Mouse (Mus musculus) testis, adult 2 months (tissue): Measurements from ENCODE around the gene Vegfb.

Source experiments
- CTCF ChIP-seq: fragments of 200-500 bp; IDR thresholded peaks from 2 replicates; pipeline ENCODE4 v1.5.1; 2012; ENCODE audit warnings: low read depth, mild to moderate bottlenecking, inconsistent platforms, low read length, moderate library complexity; ENCODE audit not compliant: control insufficient read depth, insufficient read depth, insufficient replicate concordance
- POLR2A ChIP-seq: fragments of 200-500 bp; IDR thresholded peaks from 2 replicates; pipeline ENCODE4 v1.6.1; 2012; ENCODE audit warnings: low read depth, mild to moderate bottlenecking, inconsistent platforms, low read length, moderate library complexity; ENCODE audit not compliant: control insufficient read depth

GRCm38 (mm10) chr19:7019191-7019590, 31.7 kb upstream of the Vegfb start, which contains the start of gene Fermt3:
- no peak for TF ChIP-seq POLR2A
- TF ChIP-seq CTCF: no peak
